Mouse (Mus musculus): ENCODE results near the gene Atf6. TPM values are rescaled to one million over a fixed set of nuclear protein-coding genes. Genes with fewer than 3 reads are reported as not detected.

Atf6 gene
- polyA plus RNA-seq, 1 experiment from 2014 or later = 8.3 TPM

- WGBS = 81% methylated on average over 1 of the region's 1 CpGs
- H3K9me3 ChIP-seq = no peaks in the 10 kb centered on the region
- H3K27ac ChIP-seq = no peak overlapping the region
These were observed 37.8 kb downstream of the Atf6 start for GRCm38 (mm10) chr1:170829781-170830180.

GRCm38 (mm10) chr1:170829344-170829743, 38.2 kb downstream of the Atf6 start:
- Histone ChIP-seq H3K9ac (no peak overlapping the region), H3K36me3 (peaks cover 12% of the 10 kb centered on the region; the same call in 1 of the 2 replicates), H3K9me3 (no peaks in the 10 kb centered on the region), H3K27me3 (no peaks in the 10 kb centered on the region), H3K4me1 (no peaks in the 10 kb centered on the region), H3K27ac (no peak overlapping the region), H3K4me3 (no peak overlapping the region), H3K4me2 (no peak overlapping the region)
- 83% methylated on average over 6 of the region's 6 CpGs for WGBS
- ATAC-seq (ENCODE audit: insufficient number of reproducible peaks, low FRiP score, low TSS enrichment, low read depth) = no peak

More at GRCm38 (mm10) chr1:170829781-170830180, 37.8 kb downstream of the Atf6 start:
- Histone ChIP-seq H3K27me3 (no peaks in the 10 kb centered on the region), H3K4me2 (no peak overlapping the region), H3K4me1 (no peaks in the 10 kb centered on the region), H3K36me3 (peaks cover 12% of the 10 kb centered on the region; the same call in 1 of the 2 replicates), H3K9ac (no peak overlapping the region), H3K4me3 (no peak overlapping the region)
- no peak for ATAC-seq (ENCODE audit: insufficient number of reproducible peaks, low FRiP score, low TSS enrichment, low read depth)

GRCm38 (mm10) chr1:170820103-170820814, 47.3 kb downstream of the Atf6 start:
- no peak for ATAC-seq (ENCODE audit: insufficient number of reproducible peaks, low FRiP score, low TSS enrichment, low read depth)
- no peak overlapping the region for H3K9ac ChIP-seq
- H3K4me2 ChIP-seq = no peak overlapping the region
- no peak overlapping the region for H3K4me3 ChIP-seq
- H3K27ac ChIP-seq = no peak overlapping the region
- 77% methylated on average over 14 of the region's 14 CpGs for WGBS
- no peaks in the 10 kb centered on the region for H3K36me3 ChIP-seq
- H3K27me3 ChIP-seq = no peaks in the 10 kb centered on the region
- peaks cover 4% of the 10 kb centered on the region for H3K4me1 ChIP-seq
- no peaks in the 10 kb centered on the region for H3K9me3 ChIP-seq

- no peaks in the 10 kb centered on the region for H3K4me1 ChIP-seq
- no peak overlapping the region for H3K4me3 ChIP-seq
- ATAC-seq (ENCODE audit: insufficient number of reproducible peaks, low FRiP score, low TSS enrichment, low read depth) = no peak
- H3K36me3 ChIP-seq = no peaks in the 10 kb centered on the region
- H3K9ac ChIP-seq = no peak overlapping the region
- H3K9me3 ChIP-seq = no peaks in the 10 kb centered on the region
- H3K27ac ChIP-seq = no peak overlapping the region
- WGBS = 96% methylated on average over 2 of the region's 2 CpGs
- no peak overlapping the region for H3K4me2 ChIP-seq
- no peaks in the 10 kb centered on the region for H3K27me3 ChIP-seq
These were observed 52.1 kb downstream of the Atf6 start for GRCm38 (mm10) chr1:170815287-170816004.

GRCm38 (mm10) chr1:170812822-170813221, 54.7 kb downstream of the Atf6 start:
- Histone ChIP-seq H3K27me3 (no peaks in the 10 kb centered on the region), H3K4me1 (no peaks in the 10 kb centered on the region), H3K9ac (no peak overlapping the region), H3K27ac (no peak overlapping the region), H3K4me2 (no peak overlapping the region), H3K36me3 (no peaks in the 10 kb centered on the region), H3K4me3 (no peak overlapping the region), H3K9me3 (no peaks in the 10 kb centered on the region)
- 85% methylated on average over 5 of the region's 5 CpGs for WGBS
- ATAC-seq (ENCODE audit: insufficient number of reproducible peaks, low FRiP score, low TSS enrichment, low read depth) = no peak

GRCm38 (mm10) chr1:170807600-170808270, 59.8 kb downstream of the Atf6 start:
- Histone ChIP-seq H3K9me3 (no peaks in the 10 kb centered on the region), H3K27me3 (no peaks in the 10 kb centered on the region), H3K36me3 (no peaks in the 10 kb centered on the region), H3K4me3 (no peak overlapping the region), H3K4me2 (no peak overlapping the region), H3K9ac (no peak overlapping the region), H3K27ac (no peak overlapping the region), H3K4me1 (0 out of 2 replicates have a peak, but pooled peaks cover 3% of the 10 kb centered on the region)
- no peak for ATAC-seq (ENCODE audit: insufficient number of reproducible peaks, low FRiP score, low TSS enrichment, low read depth)
- WGBS = 71% methylated on average over 2 of the region's 2 CpGs

GRCm38 (mm10) chr1:170804721-170805120, 62.9 kb downstream of the Atf6 start:
- ATAC-seq (ENCODE audit: insufficient number of reproducible peaks, low FRiP score, low TSS enrichment, low read depth) = no peak
- 0 out of 2 replicates have a peak, but pooled peaks cover 3% of the 10 kb centered on the region for H3K4me1 ChIP-seq

GRCm38 (mm10) chr1:170802669-170803068, 64.9 kb downstream of the Atf6 start:
- H3K9me3 ChIP-seq = no peaks in the 10 kb centered on the region
- H3K4me2 ChIP-seq = no peak overlapping the region
- H3K27me3 ChIP-seq = no peaks in the 10 kb centered on the region
- no peak overlapping the region for H3K4me3 ChIP-seq
- H3K9ac ChIP-seq = no peak overlapping the region
- H3K27ac ChIP-seq = no peak overlapping the region
- 0 out of 2 replicates have a peak, but pooled peaks cover 3% of the 10 kb centered on the region for H3K4me1 ChIP-seq
- ATAC-seq (ENCODE audit: insufficient number of reproducible peaks, low FRiP score, low TSS enrichment, low read depth) = no peak
- 71% methylated on average over 7 of the region's 7 CpGs for WGBS
- H3K36me3 ChIP-seq = peaks cover 5% of the 10 kb centered on the region; the same call in 1 of the 2 replicates

More at GRCm38 (mm10) chr1:170804721-170805120, 62.9 kb downstream of the Atf6 start:
- H3K4me3 ChIP-seq = no peak overlapping the region
- no peaks in the 10 kb centered on the region for H3K36me3 ChIP-seq
- no peaks in the 10 kb centered on the region for H3K9me3 ChIP-seq
- no peak overlapping the region for H3K4me2 ChIP-seq
- H3K9ac ChIP-seq = no peak overlapping the region
- 68% methylated on average over 11 of the region's 11 CpGs for WGBS
- no peaks in the 10 kb centered on the region for H3K27me3 ChIP-seq
- no peak overlapping the region for H3K27ac ChIP-seq

- WGBS = 74% methylated on average over 3 of the region's 3 CpGs
- H3K4me1 ChIP-seq = no peaks in the 10 kb centered on the region
- H3K9ac ChIP-seq = no peak overlapping the region
- H3K27ac ChIP-seq = no peak overlapping the region
- H3K27me3 ChIP-seq = no peaks in the 10 kb centered on the region
- H3K4me2 ChIP-seq = no peak overlapping the region
- ATAC-seq (ENCODE audit: insufficient number of reproducible peaks, low FRiP score, low TSS enrichment, low read depth) = no peak
- H3K4me3 ChIP-seq = no peak overlapping the region
- H3K36me3 ChIP-seq = peaks cover 5% of the 10 kb centered on the region; the same call in 1 of the 2 replicates
- no peaks in the 10 kb centered on the region for H3K9me3 ChIP-seq
These were observed 66.9 kb downstream of the Atf6 start for GRCm38 (mm10) chr1:170800694-170801093.

GRCm38 (mm10) chr1:170795741-170796347, 71.7 kb downstream of the Atf6 start:
- Histone ChIP-seq H3K9ac (no peak overlapping the region), H3K9me3 (no peaks in the 10 kb centered on the region), H3K4me1 (no peaks in the 10 kb centered on the region), H3K27me3 (no peaks in the 10 kb centered on the region), H3K36me3 (peaks cover 10% of the 10 kb centered on the region; the same call in 1 of the 2 replicates), H3K27ac (no peak overlapping the region), H3K4me3 (no peak overlapping the region), H3K4me2 (no peak overlapping the region)
- no peak for ATAC-seq (ENCODE audit: insufficient number of reproducible peaks, low FRiP score, low TSS enrichment, low read depth)
- whole genome bisulfite sequencing = 73% methylated on average over 9 of the region's 9 CpGs

GRCm38 (mm10) chr1:170791542-170791941, 76.0 kb downstream of the Atf6 start:
- no peaks in the 10 kb centered on the region for H3K9me3 ChIP-seq
- no peak overlapping the region for H3K4me2 ChIP-seq
- WGBS = 81% methylated on average over 6 of the region's 6 CpGs
- no peaks in the 10 kb centered on the region for H3K4me1 ChIP-seq
- H3K4me3 ChIP-seq = no peak overlapping the region
- H3K36me3 ChIP-seq = peaks cover 5% of the 10 kb centered on the region; the same call in 1 of the 2 replicates
- no peaks in the 10 kb centered on the region for H3K27me3 ChIP-seq
- no peak for ATAC-seq (ENCODE audit: insufficient number of reproducible peaks, low FRiP score, low TSS enrichment, low read depth)
- no peak overlapping the region for H3K9ac ChIP-seq
- H3K27ac ChIP-seq = no peak overlapping the region

Data from limb, embryonic 15.5 days (tissue).